Mouse (Mus musculus) C2C12 (cell line): ENCODE measurements around the gene Cyp51.

Experiments used
- CEBPB ChIP-seq: IDR thresholded peaks from one replicate; pipeline ENCODE4 v1.6.1; 2011; ENCODE audit warnings: low read depth, mild to moderate bottlenecking, control low read depth, moderate library complexity
- CTCF ChIP-seq: IDR thresholded peaks from one replicate; pipeline ENCODE4 v1.5.1; 2011; ENCODE audit not compliant: control insufficient read depth, insufficient read depth, insufficient read length
- FOSL1 ChIP-seq: IDR thresholded peaks from one replicate; pipeline ENCODE4 v1.8.0; 2011; ENCODE audit warnings: mild to moderate bottlenecking, low read length; ENCODE audit not compliant: poor library complexity, insufficient read depth, severe bottlenecking
- MAX ChIP-seq: IDR thresholded peaks from one replicate; pipeline ENCODE4 v1.6.1; 2011; ENCODE audit warnings: mild to moderate bottlenecking, control low read depth
- MYOD1 ChIP-seq: IDR thresholded peaks from one replicate; pipeline ENCODE4 v1.6.1; 2011; ENCODE audit warnings: low read depth; ENCODE audit not compliant: control insufficient read depth, insufficient read length
- MYOG ChIP-seq: IDR thresholded peaks from one replicate; pipeline ENCODE4 v1.6.1; 2011; ENCODE audit not compliant: control insufficient read depth, insufficient read length; ENCODE audit errors: extremely low read depth
- USF1 ChIP-seq: IDR thresholded peaks from one replicate; pipeline ENCODE4 v1.6.1; 2011; ENCODE audit warnings: low read depth, mild to moderate bottlenecking, control low read depth, moderate library complexity

- TF ChIP-seq CTCF (no peak), CEBPB (no peak), MYOD1 (no peak), USF1 (no peak), MAX (no peak), MYOG (no peak), FOSL1 (no peak)
These were observed 19.6 kb downstream of the Cyp51 start for GRCm38 (mm10) chr5:4084948-4085347.
